Mouse (Mus musculus) brain, embryonic 14.5 days (tissue): ENCODE data around the gene Peli2. TPM values are rescaled to one million over a fixed set of nuclear protein-coding genes. Genes with fewer than 3 reads are reported as not detected.
A peak's percentile ranks its signal among the peaks of the same experiment; 100 is the strongest.

Source experiments
- DNase-seq: peaks from one replicate; pipeline ENCODE4 v3.0.0-alpha.2; 2011; ENCODE audit warnings: low read depth
- CTCF ChIP-seq: fragments of 200-500 bp; IDR thresholded peaks from 2 replicates; pipeline ENCODE4 v1.5.1; 2012; ENCODE audit warnings: inconsistent platforms, mild to moderate bottlenecking, moderate library complexity, borderline replicate concordance; ENCODE audit not compliant: insufficient read depth, insufficient read length; ENCODE audit errors: extremely low read depth
- POLR2A ChIP-seq: fragments of 200-500 bp; IDR thresholded peaks from 2 replicates; pipeline ENCODE4 v1.6.1; 2012; ENCODE audit warnings: mild to moderate bottlenecking, inconsistent platforms, borderline replicate concordance; ENCODE audit not compliant: poor library complexity, insufficient read depth, insufficient read length, severe bottlenecking; ENCODE audit errors: extremely low read depth
- polyA plus RNA-seq: library from polyadenylated mRNA; depleted of rRNA; stranded (reverse); fragments of >200 nt; gene quantifications from 2 replicates; pipeline ENCODE4 v1.2.3, GENCODE M21; 2012

Gene Peli2
- polyA plus RNA-seq, 1 experiment, result 18.0 TPM

GRCm38 (mm10) chr14:48172876-48173275, 52.3 kb downstream of the Peli2 start:
- DNase-seq, result no peak
- TF ChIP-seq POLR2A (no peak), CTCF (no peak)

- TF ChIP-seq CTCF, result no peak
- no peak for TF ChIP-seq POLR2A
- DNase-seq, result no peak
Observed at GRCm38 (mm10) chr14:48173840-48174239, 53.2 kb downstream of the Peli2 start.

- TF ChIP-seq POLR2A, result no peak
- DNase-seq, result no peak
Observed at GRCm38 (mm10) chr14:48174356-48174755, 53.7 kb downstream of the Peli2 start.

GRCm38 (mm10) chr14:48175115-48175514, 54.5 kb downstream of the Peli2 start:
- peak; percentile 62 for DNase-seq

GRCm38 (mm10) chr14:48178304-48178995, 57.8 kb downstream of the Peli2 start:
- TF ChIP-seq CTCF (no peak), POLR2A (no peak)
- DNase-seq, result no peak

More at GRCm38 (mm10) chr14:48175115-48175514, 54.5 kb downstream of the Peli2 start:
- no peak for TF ChIP-seq CTCF
- no peak for TF ChIP-seq POLR2A

- TF ChIP-seq CTCF, result no peak
- no peak for DNase-seq
Observed at GRCm38 (mm10) chr14:48179021-48179420, 58.4 kb downstream of the Peli2 start.

- TF ChIP-seq POLR2A, result no peak
- TF ChIP-seq CTCF, result no peak
- DNase-seq, result no peak
Observed at GRCm38 (mm10) chr14:48186302-48186701, 65.7 kb downstream of the Peli2 start.

GRCm38 (mm10) chr14:48187100-48187499, 66.5 kb downstream of the Peli2 start:
- TF ChIP-seq POLR2A, result no peak
- TF ChIP-seq CTCF, result no peak
- DNase-seq, result no peak

GRCm38 (mm10) chr14:48189330-48189729, 68.7 kb downstream of the Peli2 start:
- no peak for DNase-seq
- TF ChIP-seq CTCF (no peak), POLR2A (no peak)

- no peak for DNase-seq
- TF ChIP-seq POLR2A (no peak), CTCF (no peak)
Observed at GRCm38 (mm10) chr14:48190946-48191345, 70.3 kb downstream of the Peli2 start.

- TF ChIP-seq CTCF (no peak), POLR2A (no peak)
- no peak for DNase-seq
Observed at GRCm38 (mm10) chr14:48191925-48192324, 71.3 kb downstream of the Peli2 start.

- TF ChIP-seq POLR2A (no peak), CTCF (no peak)
- peak; percentile 85 for DNase-seq
Observed at GRCm38 (mm10) chr14:48196804-48197203, 76.2 kb downstream of the Peli2 start.
